Mouse (Mus musculus) forebrain, embryonic 14.5 days (tissue): ENCODE measurements at regions not wholly inside any gene's neighbourhood (a gene's known extent, or its start where the extent isn't known, plus 50 kb on each side); places are given as distances from the start of the nearest gene placed in this dataset.

Experiments used
- ATAC-seq: fragments of 200-750 bp; cut with Nextera tagmentation; 2 replicates; pipeline ENCODE4 v1.8.0; 2017; ENCODE audit warnings: mild to moderate bottlenecking, moderate library complexity
- DNase-seq: peaks from one replicate; pipeline ENCODE4 v3.0.0-alpha.2; 2015; ENCODE audit warnings: low spot score
- H3K27ac ChIP-seq: fragments of 300-500 bp; sonication (generic); 2 replicates; pipeline ENCODE4 v1.5.1; 2014; ENCODE audit warnings: low read depth, mild to moderate bottlenecking, control low read depth, low read length, moderate library complexity
- H3K27me3 ChIP-seq: fragments of 300-500 bp; sonication (generic); replicated peaks from 2 replicates; pipeline ENCODE4 v1.6.1; 2014; ENCODE audit warnings: low read length, control low read depth, mixed read lengths; ENCODE audit not compliant: control insufficient read depth, insufficient read depth
- H3K36me3 ChIP-seq: fragments of 300-500 bp; sonication (generic); 2 replicates; pipeline ENCODE4 v1.6.1; 2014; ENCODE audit warnings: low read length, control low read depth; ENCODE audit not compliant: control insufficient read depth, insufficient read depth
- H3K4me1 ChIP-seq: fragments of 300-500 bp; sonication (generic); 2 replicates; pipeline ENCODE4 v1.6.1; 2014; ENCODE audit warnings: antibody characterized with exemption, low read length, control low read depth; ENCODE audit not compliant: control insufficient read depth, insufficient read depth
- H3K4me2 ChIP-seq: fragments of 300-500 bp; sonication (generic); 2 replicates; pipeline ENCODE4 v1.6.1; 2014; ENCODE audit warnings: mild to moderate bottlenecking, control low read depth, low read length
- H3K4me3 ChIP-seq: fragments of 300-500 bp; sonication (generic); 2 replicates; pipeline ENCODE4 v1.5.1; 2014; ENCODE audit warnings: low read depth, low read length, control low read depth
- H3K9ac ChIP-seq: fragments of 300-500 bp; sonication (generic); 2 replicates; pipeline ENCODE4 v1.6.1; 2014; ENCODE audit warnings: mild to moderate bottlenecking, low read length, control low read depth, moderate library complexity
- H3K9me3 ChIP-seq: fragments of 300-500 bp; sonication (generic); replicated peaks from 2 replicates; pipeline ENCODE4 v1.6.1; 2016; ENCODE audit warnings: low read length, control low read depth, mixed read lengths; ENCODE audit not compliant: control insufficient read depth
- WGBS: fragments of 180-500 bp; shearing (Covaris S2); extraction: QIAGEN DNeasy Blood & Tissue Kit; methylation state at CpG from one replicate; pipeline ENCODE4 v1.1.7; 2014; 5-methylcytosine and 5-hydroxymethylcytosine counted together

GRCm38 (mm10) chr3:56256271-56256670 is 72.8 kb upstream of the Nbea start:
- no peak overlapping the region for H3K9ac ChIP-seq
- no peak overlapping the region for H3K4me2 ChIP-seq
- 47% methylated on average over 5 of the region's 5 CpGs for WGBS
- H3K27me3 ChIP-seq = no peaks in the 10 kb centered on the region
- no peaks in the 10 kb centered on the region for H3K9me3 ChIP-seq
- H3K4me1 ChIP-seq = peaks cover 2% of the 10 kb centered on the region; the same call in 1 of the 2 replicates
- ATAC-seq (no peak), DNase-seq (no peak)
- no peaks in the 10 kb centered on the region for H3K36me3 ChIP-seq
- no peak overlapping the region for H3K27ac ChIP-seq
- H3K4me3 ChIP-seq = no peak overlapping the region

GRCm38 (mm10) chr3:56244370-56244769 is 60.9 kb upstream of the Nbea start:
- no peak for DNase-seq
- Histone ChIP-seq H3K9ac (no peak overlapping the region), H3K9me3 (no peaks in the 10 kb centered on the region), H3K4me1 (no peaks in the 10 kb centered on the region), H3K27ac (no peak overlapping the region), H3K27me3 (no peaks in the 10 kb centered on the region), H3K4me2 (no peak overlapping the region), H3K4me3 (no peak overlapping the region), H3K36me3 (no peaks in the 10 kb centered on the region)
- no peak for ATAC-seq
- 23% methylated on average over 1 of the region's 1 CpGs for WGBS

- Histone ChIP-seq H3K27ac (no peak overlapping the region), H3K36me3 (no peaks in the 10 kb centered on the region), H3K4me1 (no peaks in the 10 kb centered on the region), H3K4me2 (no peak overlapping the region), H3K4me3 (no peak overlapping the region), H3K9ac (no peak overlapping the region), H3K9me3 (no peaks in the 10 kb centered on the region), H3K27me3 (no peaks in the 10 kb centered on the region)
- 92% methylated on average over 2 of the region's 2 CpGs for WGBS
- DNase-seq (no peak), ATAC-seq (no peak)
Measured at GRCm38 (mm10) chr3:56238228-56238627, 54.7 kb upstream of the Nbea start.

GRCm38 (mm10) chr3:56236163-56236562 is 52.7 kb upstream of the Nbea start:
- Histone ChIP-seq H3K27me3 (no peaks in the 10 kb centered on the region), H3K36me3 (no peaks in the 10 kb centered on the region), H3K4me2 (no peak overlapping the region), H3K4me3 (no peak overlapping the region), H3K4me1 (no peaks in the 10 kb centered on the region), H3K9ac (no peak overlapping the region), H3K9me3 (no peaks in the 10 kb centered on the region), H3K27ac (0 out of 2 replicates have a peak overlapping the region, but pooled peaks have one; percentile 21)
- WGBS = 68% methylated on average over 1 of the region's 1 CpGs
- no peak for ATAC-seq
- no peak for DNase-seq
